Mouse (Mus musculus) liver, postnatal 0 days (tissue): Measurements from ENCODE around the gene Alkbh1. TPM values are rescaled to one million over a fixed set of nuclear protein-coding genes. Genes with fewer than 3 reads are reported as not detected.
A peak's percentile ranks its signal among the peaks of the same experiment; 100 is the strongest.

Experiments used
- ATAC-seq: fragments of 200-750 bp; cut with Nextera tagmentation; 2 replicates; pipeline ENCODE4 v1.8.0; 2017; ENCODE audit warnings: mild to moderate bottlenecking, moderate library complexity
- DNase-seq: peaks from one replicate; pipeline ENCODE4 v3.0.0-alpha.2; 2016
- H3K27ac ChIP-seq: fragments of 300-500 bp; sonication (generic); 2 replicates; pipeline ENCODE4 v1.5.1; 2014; ENCODE audit warnings: antibody characterized with exemption, moderate library complexity, mild to moderate bottlenecking, low read depth
- H3K27me3 ChIP-seq: fragments of 300-500 bp; sonication (generic); 2 replicates; pipeline ENCODE4 v1.6.1; 2014; ENCODE audit warnings: low read length, control low read depth, mixed read lengths; ENCODE audit not compliant: insufficient read depth
- H3K36me3 ChIP-seq: fragments of 300-500 bp; sonication (generic); replicated peaks from 2 replicates; pipeline ENCODE4 v1.6.1; 2014; ENCODE audit warnings: mild to moderate bottlenecking, control low read depth, low read length, moderate library complexity, mixed read lengths; ENCODE audit not compliant: insufficient read depth
- H3K4me1 ChIP-seq: fragments of 300-500 bp; sonication (generic); 2 replicates; pipeline ENCODE4 v1.6.1; 2014; ENCODE audit warnings: antibody characterized with exemption, mild to moderate bottlenecking, control low read depth; ENCODE audit not compliant: insufficient read depth
- H3K4me2 ChIP-seq: fragments of 300-500 bp; sonication (generic); 2 replicates; pipeline ENCODE4 v1.6.1; 2014; ENCODE audit warnings: low read depth, mild to moderate bottlenecking, low read length, moderate library complexity, mixed read lengths
- H3K4me3 ChIP-seq: fragments of 300-500 bp; sonication (generic); 2 replicates; pipeline ENCODE4 v1.5.1; 2014; ENCODE audit warnings: low read depth, low read length
- H3K9ac ChIP-seq: fragments of 300-500 bp; sonication (generic); replicated peaks from 2 replicates; pipeline ENCODE4 v1.6.1; 2014; ENCODE audit warnings: mild to moderate bottlenecking, moderate library complexity
- H3K9me3 ChIP-seq: fragments of 300-500 bp; sonication (generic); 2 replicates; pipeline ENCODE4 v1.6.1; 2016; ENCODE audit warnings: mild to moderate bottlenecking, control low read depth, low read length, mixed read lengths
- CTCF ChIP-seq: sonication (generic); IDR thresholded peaks from 2 replicates; pipeline ENCODE4 v1.5.1; 2016; ENCODE audit warnings: antibody characterized with exemption, low read depth
- EP300 ChIP-seq: IDR thresholded peaks from 2 replicates; pipeline ENCODE4 v1.6.1; 2016; ENCODE audit warnings: antibody characterized with exemption, low read depth, mild to moderate bottlenecking
- WGBS: fragments of 180-500 bp; shearing (Covaris S2); extraction: QIAGEN DNeasy Blood & Tissue Kit; methylation state at CpG from one replicate; pipeline ENCODE4 v1.1.7; 2014; ENCODE audit not compliant: insufficient replicate concordance; 5-methylcytosine and 5-hydroxymethylcytosine counted together
- polyA plus RNA-seq: library from polyadenylated mRNA; unstranded; fragments of >200 nt; fragmentation: Nextera tagmentation; extraction: Ambion mirVana; gene quantifications from 2 replicates; pipeline ENCODE4 v1.2.1, GENCODE M21; 2015

The Alkbh1 gene
- polyA plus RNA-seq, 1 experiment from 2014 or later = 13.1 TPM

DNA sequence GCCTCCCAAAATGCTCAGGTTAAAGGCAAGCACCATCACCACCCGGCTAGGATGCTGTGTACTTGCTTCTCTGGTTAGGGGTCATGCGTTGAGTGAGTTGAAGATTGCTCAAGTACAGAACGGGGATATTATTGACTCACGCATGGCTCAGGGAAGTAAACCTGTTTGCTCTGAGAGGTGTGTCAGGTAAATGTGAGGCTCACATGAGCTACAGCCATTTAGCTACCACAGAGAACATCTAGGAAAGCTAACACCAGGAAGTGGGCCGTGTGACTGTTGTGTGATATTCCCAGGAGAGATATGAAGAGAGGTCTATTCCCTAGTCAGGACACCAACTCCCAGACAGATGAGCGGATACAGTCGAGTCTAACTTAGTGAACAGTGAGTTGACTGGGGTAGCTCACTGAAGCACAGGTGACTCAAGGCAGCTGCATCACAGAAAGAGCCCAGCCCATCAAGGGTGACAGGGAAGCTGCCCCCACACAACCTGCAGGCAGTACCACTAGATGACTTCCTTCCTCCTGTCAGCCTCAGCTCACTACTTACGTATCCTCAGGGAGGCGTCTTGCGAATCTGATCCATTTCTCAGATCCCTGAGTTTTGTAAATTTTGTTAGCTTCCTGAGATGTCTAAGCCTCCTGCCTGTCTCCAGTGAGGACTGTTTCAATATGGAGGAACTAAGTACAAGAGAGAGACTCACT is 44.5 kb downstream of the Alkbh1 start:
- H3K4me3 ChIP-seq = no peak overlapping the region
- DNase-seq (no peak), ATAC-seq (peak; percentile 83)
- no peak overlapping the region for H3K9ac ChIP-seq
- 0 out of 2 replicates have a peak, but pooled peaks cover 4% of the 10 kb centered on the region for H3K4me1 ChIP-seq
- WGBS = 48% methylated on average over 10 of the region's 10 CpGs
- no peak overlapping the region for H3K4me2 ChIP-seq
- TF ChIP-seq EP300 (no peak), CTCF (no peak)
- H3K9me3 ChIP-seq = no peaks in the 10 kb centered on the region
- H3K27ac ChIP-seq = no peak overlapping the region
- H3K27me3 ChIP-seq = no peaks in the 10 kb centered on the region
- no peaks in the 10 kb centered on the region for H3K36me3 ChIP-seq

DNA sequence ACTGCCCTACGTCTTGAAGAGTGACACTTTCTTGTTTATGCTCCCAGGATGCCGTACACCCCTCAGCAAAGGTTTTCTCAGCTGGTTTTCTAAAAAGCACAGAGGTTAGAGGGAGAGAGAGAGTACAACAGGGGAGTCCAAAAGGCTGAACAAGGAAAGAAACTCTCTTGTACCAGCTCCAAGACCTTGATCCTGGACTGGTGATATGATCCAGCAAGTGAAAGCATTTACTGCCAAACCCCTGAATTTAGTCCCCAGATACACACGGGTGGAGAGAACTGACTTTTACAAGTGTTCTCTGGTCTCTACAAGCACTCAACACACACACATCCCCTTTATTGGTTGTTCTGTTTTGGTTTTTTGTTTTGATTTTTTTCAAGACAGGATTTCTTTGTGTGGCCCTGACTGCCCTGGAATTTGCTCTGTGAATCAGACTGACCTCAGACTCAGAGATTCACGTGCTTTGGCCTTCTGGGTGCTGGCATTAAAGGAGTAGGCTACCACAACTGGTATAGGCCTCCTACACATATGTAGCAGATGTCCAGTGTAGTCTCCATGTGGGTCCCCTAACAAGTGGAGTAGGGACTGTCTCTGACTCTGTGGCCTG is 45.9 kb downstream of the Alkbh1 start:
- no peak overlapping the region for H3K27ac ChIP-seq
- 66% methylated on average over 4 of the region's 4 CpGs for WGBS
- no peaks in the 10 kb centered on the region for H3K9me3 ChIP-seq
- no peak overlapping the region for H3K9ac ChIP-seq
- peaks cover 15% of the 10 kb centered on the region for H3K4me1 ChIP-seq
- no peak for DNase-seq
- no peak overlapping the region for H3K4me2 ChIP-seq
- no peak; the same call in 1 of the 2 replicates for ATAC-seq
- no peak overlapping the region for H3K4me3 ChIP-seq
- H3K36me3 ChIP-seq = no peaks in the 10 kb centered on the region
- H3K27me3 ChIP-seq = no peaks in the 10 kb centered on the region
- no peak for TF ChIP-seq EP300
- TF ChIP-seq CTCF = no peak

DNA sequence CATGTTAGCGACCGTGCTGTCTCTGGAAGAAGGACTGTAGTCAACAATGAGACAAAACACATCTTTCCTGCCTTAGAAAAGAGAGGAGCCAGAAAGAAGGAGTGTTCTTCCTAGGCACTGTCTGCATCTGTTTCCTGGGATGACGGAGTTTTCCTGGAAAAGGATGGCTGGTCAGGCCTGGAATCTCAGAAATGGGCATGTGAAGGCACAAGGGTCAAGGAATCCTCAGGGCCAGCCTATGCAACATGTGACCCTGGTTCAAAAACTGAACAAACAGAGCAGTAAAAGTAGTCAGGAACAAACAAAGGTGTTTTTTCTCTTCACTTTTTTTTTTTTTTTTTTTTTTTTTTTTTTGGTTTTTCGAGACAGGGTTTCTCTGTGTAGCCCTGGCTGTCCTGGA is 46.7 kb downstream of the Alkbh1 start:
- WGBS = 84% methylated on average over 4 of the region's 4 CpGs
- Histone ChIP-seq H3K9me3 (no peaks in the 10 kb centered on the region), H3K27me3 (no peaks in the 10 kb centered on the region), H3K9ac (no peak overlapping the region), H3K4me2 (no peak overlapping the region), H3K4me1 (peaks cover 15% of the 10 kb centered on the region), H3K4me3 (no peak overlapping the region), H3K36me3 (no peaks in the 10 kb centered on the region), H3K27ac (no peak overlapping the region)
- TF ChIP-seq CTCF (no peak), EP300 (no peak)
- ATAC-seq (no peak), DNase-seq (no peak)

DNA sequence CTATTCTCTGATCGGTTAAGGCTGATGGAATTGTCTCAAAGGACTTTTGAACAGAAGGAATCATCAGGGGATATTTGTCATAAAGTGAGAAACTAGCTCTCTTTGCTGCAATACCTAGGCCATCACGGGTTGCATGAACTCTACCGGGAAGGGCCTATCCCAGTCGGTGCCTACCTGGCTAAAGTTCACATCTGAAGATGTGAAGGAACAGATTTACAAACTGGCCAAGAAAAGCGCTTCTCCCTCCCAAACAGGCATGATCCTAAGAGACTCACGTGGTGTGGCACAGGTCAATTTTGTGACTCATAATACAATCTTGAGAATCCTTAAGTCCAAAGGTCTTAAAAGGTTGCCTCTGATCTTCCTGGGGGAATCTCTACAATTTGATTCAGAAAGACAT is 49.5 kb downstream of the Alkbh1 start:
- Histone ChIP-seq H3K27ac (no peak overlapping the region), H3K9ac (no peak overlapping the region), H3K27me3 (no peaks in the 10 kb centered on the region), H3K4me3 (no peak overlapping the region), H3K9me3 (no peaks in the 10 kb centered on the region), H3K36me3 (no peaks in the 10 kb centered on the region), H3K4me2 (no peak overlapping the region), H3K4me1 (peaks cover 15% of the 10 kb centered on the region)
- TF ChIP-seq CTCF (no peak), EP300 (no peak)
- WGBS = 78% methylated on average over 6 of the region's 6 CpGs
- ATAC-seq (no peak), DNase-seq (no peak)

DNA sequence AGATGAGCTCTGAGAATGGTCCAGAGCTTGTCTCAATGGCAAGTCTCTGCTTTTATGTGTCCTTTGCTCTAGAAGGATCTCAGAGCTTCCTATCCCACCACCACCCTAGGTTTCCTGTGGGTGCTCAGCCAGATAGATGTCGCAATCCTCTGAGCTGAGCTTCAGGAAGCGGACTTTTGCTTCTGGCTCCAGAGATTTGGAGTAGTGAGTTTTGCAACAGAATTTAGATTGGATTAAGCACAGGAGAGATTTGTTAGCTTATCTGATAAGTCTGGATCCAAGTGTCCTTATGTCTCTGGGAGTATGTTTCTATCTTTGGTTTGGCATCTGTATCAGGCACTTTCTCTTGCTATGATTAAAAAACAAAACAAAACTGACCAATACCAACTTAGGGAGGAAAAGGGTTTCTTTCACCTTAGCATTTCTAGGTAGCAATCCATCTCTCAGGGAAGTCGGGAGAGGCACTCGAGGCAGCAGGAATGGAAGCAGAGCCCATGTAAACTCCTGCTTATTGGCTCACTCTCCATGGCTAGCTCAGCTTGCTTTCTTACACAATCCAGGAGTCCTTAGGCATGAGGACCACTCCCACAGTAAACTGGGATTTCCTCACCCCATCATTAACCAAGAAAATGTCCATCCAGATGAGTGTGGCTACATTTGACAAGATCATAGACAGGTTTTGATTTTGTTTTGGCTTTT is 50.2 kb downstream of the Alkbh1 start:
- Histone ChIP-seq H3K9ac (no peak overlapping the region), H3K4me2 (no peak overlapping the region), H3K4me1 (peaks cover 19% of the 10 kb centered on the region), H3K4me3 (no peak overlapping the region), H3K27me3 (no peaks in the 10 kb centered on the region), H3K36me3 (no peaks in the 10 kb centered on the region), H3K9me3 (no peaks in the 10 kb centered on the region), H3K27ac (peak overlapping the region; percentile 64)
- ATAC-seq (0 out of 2 replicates have a peak, but pooled peaks have one; percentile 22), DNase-seq (no peak)
- WGBS = 29% methylated on average over 4 of the region's 4 CpGs
- TF ChIP-seq CTCF = no peak
- TF ChIP-seq EP300 = peak; percentile 56

DNA sequence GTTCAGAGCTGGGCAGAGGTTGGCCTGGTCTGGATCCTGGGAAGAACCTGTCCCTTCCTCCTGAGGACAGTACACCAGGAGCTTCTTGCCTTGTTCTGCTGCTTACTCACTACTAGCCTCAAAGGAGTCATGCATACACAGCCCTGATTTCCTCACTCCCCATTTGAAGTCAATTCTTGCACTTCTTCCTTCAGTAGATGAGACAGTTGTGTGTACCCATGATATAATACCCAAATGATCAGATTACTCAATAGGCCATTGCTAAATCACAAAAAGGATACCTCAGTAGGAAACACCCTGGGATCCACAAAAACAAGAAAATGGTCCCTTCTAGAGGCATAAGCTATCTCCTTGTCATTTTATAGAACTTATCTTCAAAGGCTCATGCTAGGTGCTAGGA is 52.5 kb downstream of the Alkbh1 start:
- peaks cover 27% of the 10 kb centered on the region for H3K4me1 ChIP-seq
- no peaks in the 10 kb centered on the region for H3K9me3 ChIP-seq
- no peaks in the 10 kb centered on the region for H3K27me3 ChIP-seq
- H3K4me2 ChIP-seq = no peak overlapping the region
- no peaks in the 10 kb centered on the region for H3K36me3 ChIP-seq
- ATAC-seq (no peak), DNase-seq (no peak)
- H3K4me3 ChIP-seq = no peak overlapping the region
- H3K9ac ChIP-seq = no peak overlapping the region
- TF ChIP-seq EP300 = no peak
- no peak for TF ChIP-seq CTCF
- H3K27ac ChIP-seq = peak overlapping the region; percentile 81
